Mouse (Mus musculus) kidney, postnatal 25 days (tissue): ENCODE measurements at regions not wholly inside any gene's neighbourhood (a gene's known extent, or its start where the extent isn't known, plus 50 kb on each side); places are given as distances from the start of the nearest gene placed in this dataset.
A peak's percentile ranks its signal among the peaks of the same experiment; 100 is the strongest.

ENCODE experiments used
- DNase-seq, 2 experiments: peaks; one replicate each; pipeline ENCODE4 v3.0.0; 2021; ENCODE audit warnings: mixed read lengths in 2 of 2

GRCm38 (mm10) chr1:164874446-164874845, 60.9 kb downstream of the Xcl1 start:
- peak in 1 of 2 experiments; percentile 15 for DNase-seq
